Mouse (Mus musculus) heart, postnatal 0 days (tissue): ENCODE measurements around the gene Cbx2. TPM values are rescaled to one million over a fixed set of nuclear protein-coding genes. Genes with fewer than 3 reads are reported as not detected.

Experiments
- ATAC-seq: fragments of 200-750 bp; cut with Nextera tagmentation; 2 replicates; pipeline ENCODE4 v1.8.0; 2017; ENCODE audit warnings: low read depth, moderate number of reproducible peaks, moderate library complexity; ENCODE audit not compliant: insufficient read depth
- DNase-seq: peaks from one replicate; pipeline ENCODE4 v3.0.0-alpha.2; 2016; ENCODE audit warnings: low spot score
- H3K27ac ChIP-seq: fragments of 300-500 bp; sonication (generic); 2 replicates; pipeline ENCODE4 v1.5.1; 2014; ENCODE audit warnings: low read depth, mild to moderate bottlenecking
- H3K27me3 ChIP-seq: fragments of 300-500 bp; sonication (generic); 2 replicates; pipeline ENCODE4 v1.6.1; 2014; ENCODE audit warnings: low read length, mixed read lengths; ENCODE audit not compliant: control insufficient read depth, insufficient read depth
- H3K36me3 ChIP-seq: fragments of 300-500 bp; sonication (generic); replicated peaks from 2 replicates; pipeline ENCODE4 v1.6.1; 2014; ENCODE audit warnings: low read length, mixed read lengths; ENCODE audit not compliant: control insufficient read depth, insufficient read depth
- H3K4me1 ChIP-seq: fragments of 300-500 bp; sonication (generic); 2 replicates; pipeline ENCODE4 v1.6.1; 2014; ENCODE audit warnings: antibody characterized with exemption; ENCODE audit not compliant: control insufficient read depth, insufficient read depth
- H3K4me2 ChIP-seq: fragments of 300-500 bp; sonication (generic); 2 replicates; pipeline ENCODE4 v1.6.1; 2014; ENCODE audit warnings: low read depth, mild to moderate bottlenecking, low read length, moderate library complexity
- H3K4me3 ChIP-seq: fragments of 300-500 bp; sonication (generic); 2 replicates; pipeline ENCODE4 v1.5.1; 2014; ENCODE audit warnings: low read depth, low read length
- H3K9ac ChIP-seq: fragments of 300-500 bp; sonication (generic); replicated peaks from 2 replicates; pipeline ENCODE4 v1.6.1; 2014; ENCODE audit warnings: low read depth, low read length, mixed read lengths
- H3K9me3 ChIP-seq: fragments of 300-500 bp; sonication (generic); replicated peaks from 2 replicates; pipeline ENCODE4 v1.6.1; 2016; ENCODE audit warnings: low read length; ENCODE audit not compliant: control insufficient read depth
- CTCF ChIP-seq: IDR thresholded peaks from 2 replicates; pipeline ENCODE4 v1.5.1; 2016; ENCODE audit warnings: antibody characterized with exemption, control low read depth, low read depth
- EP300 ChIP-seq: IDR thresholded peaks from 2 replicates; pipeline ENCODE4 v1.6.1; 2016; ENCODE audit warnings: antibody characterized with exemption, low read depth
- WGBS: fragments of 180-500 bp; shearing (Covaris S2); extraction: QIAGEN DNeasy Blood & Tissue Kit; methylation state at CpG from one replicate; pipeline ENCODE4 v1.1.7; 2014; 5-methylcytosine and 5-hydroxymethylcytosine counted together
- polyA plus RNA-seq: library from polyadenylated mRNA; unstranded; fragments of >200 nt; fragmentation: Nextera tagmentation; extraction: Ambion mirVana; gene quantifications from 2 replicates; pipeline ENCODE4 v1.2.1, GENCODE M21; 2015
- total RNA-seq: library from RNA; depleted of rRNA; stranded (reverse); fragments of >200 nt; gene quantifications from 2 replicates; pipeline ENCODE4 v1.2.3, GENCODE M21; 2014; ENCODE audit warnings: low replicate concordance

Gene Cbx2
- total and polyA plus RNA-seq, 2 experiments from 2014 or later: 1.8 to 5.8 TPM

- peak; percentile 28 for DNase-seq
- Histone ChIP-seq H3K4me1 (peaks cover 41% of the 10 kb centered on the region), H3K9ac (no peak overlapping the region), H3K27ac (no peak overlapping the region), H3K27me3 (peaks cover 79% of the 10 kb centered on the region), H3K4me3 (peak overlapping the region; percentile 56; the same call in 1 of the 2 replicates), H3K9me3 (no peaks in the 10 kb centered on the region), H3K36me3 (no peaks in the 10 kb centered on the region), H3K4me2 (peak overlapping the region; percentile 52)
- no peak for TF ChIP-seq EP300
- peak; percentile 49 for TF ChIP-seq CTCF
- ATAC-seq: no peak
- WGBS: 5% methylated on average over 47 of the region's 47 CpGs
Measured at GRCm38 (mm10) chr11:119054351-119055345, 31.9 kb downstream of the Cbx2 start.

GRCm38 (mm10) chr11:119055571-119056131, 32.9 kb downstream of the Cbx2 start:
- Histone ChIP-seq H3K27ac (no peak overlapping the region; the same call in 1 of the 2 replicates), H3K9ac (peak overlapping the region; percentile 52), H3K4me3 (peak overlapping the region; percentile 56), H3K4me1 (peaks cover 41% of the 10 kb centered on the region), H3K9me3 (no peaks in the 10 kb centered on the region), H3K4me2 (peak overlapping the region; percentile 89), H3K27me3 (peaks cover 79% of the 10 kb centered on the region), H3K36me3 (no peaks in the 10 kb centered on the region)
- DNase-seq (peak; percentile 5), ATAC-seq (peak; percentile 1; the same call in 1 of the 2 replicates)
- WGBS: 3% methylated on average over 32 of the region's 32 CpGs
- TF ChIP-seq CTCF (no peak), EP300 (no peak)

- Histone ChIP-seq H3K27me3 (peaks cover 73% of the 10 kb centered on the region), H3K36me3 (no peaks in the 10 kb centered on the region), H3K4me3 (peak overlapping the region; percentile 56), H3K27ac (peak overlapping the region; percentile 84), H3K9ac (peak overlapping the region; percentile 82), H3K9me3 (no peaks in the 10 kb centered on the region), H3K4me2 (peak overlapping the region; percentile 89), H3K4me1 (peaks cover 41% of the 10 kb centered on the region)
- TF ChIP-seq CTCF (no peak), EP300 (no peak; the same call in 1 of the 2 replicates)
- ATAC-seq (peak; percentile 45), DNase-seq (peak; percentile 72)
- WGBS: under 1% methylated on average over 63 of the region's 65 CpGs
Measured at GRCm38 (mm10) chr11:119056301-119057211, 33.8 kb downstream of the Cbx2 start.

- TF ChIP-seq EP300 (no peak), CTCF (no peak)
- Histone ChIP-seq H3K9me3 (no peaks in the 10 kb centered on the region), H3K27me3 (peaks cover 66% of the 10 kb centered on the region), H3K4me3 (peak overlapping the region; percentile 56), H3K27ac (no peak overlapping the region), H3K9ac (peak overlapping the region; percentile 82), H3K36me3 (no peaks in the 10 kb centered on the region), H3K4me2 (peak overlapping the region; percentile 89), H3K4me1 (peaks cover 41% of the 10 kb centered on the region)
- DNase-seq: peak; percentile 4
- WGBS: 4% methylated on average over 9 of the region's 9 CpGs
- no peak for ATAC-seq
Measured at GRCm38 (mm10) chr11:119057291-119057690, 34.5 kb downstream of the Cbx2 start.
